Mouse (Mus musculus) limb, embryonic 15.5 days (tissue): ENCODE measurements around the gene Bmp8a. TPM values are rescaled to one million over a fixed set of nuclear protein-coding genes. Genes with fewer than 3 reads are reported as not detected.
"Not testable (repeated sequence)": the region's sequence is repeated elsewhere in the genome, so short reads cannot be mapped to it uniquely, and the experiment has no call there.

Experiments used
- ATAC-seq: fragments of 200-750 bp; cut with Nextera tagmentation; 2 replicates; pipeline ENCODE4 v1.8.0; 2017; ENCODE audit warnings: low read depth, moderate TSS enrichment; ENCODE audit not compliant: insufficient number of reproducible peaks, low FRiP score, low TSS enrichment
- H3K27ac ChIP-seq: fragments of 300-500 bp; sonication (generic); 2 replicates; pipeline ENCODE4 v1.5.1; 2015; ENCODE audit warnings: moderate library complexity, mild to moderate bottlenecking, inconsistent platforms
- H3K27me3 ChIP-seq: fragments of 300-500 bp; sonication (generic); 2 replicates; pipeline ENCODE4 v1.6.1; 2015; ENCODE audit warnings: inconsistent platforms
- H3K36me3 ChIP-seq: fragments of 300-500 bp; sonication (generic); 2 replicates; pipeline ENCODE4 v1.6.1; 2015; ENCODE audit warnings: inconsistent platforms
- H3K4me1 ChIP-seq: fragments of 300-500 bp; sonication (generic); 2 replicates; pipeline ENCODE4 v1.6.1; 2015; ENCODE audit warnings: inconsistent platforms
- H3K4me2 ChIP-seq: fragments of 300-500 bp; sonication (generic); 2 replicates; pipeline ENCODE4 v1.6.1; 2015; ENCODE audit warnings: mild to moderate bottlenecking, inconsistent platforms
- H3K4me3 ChIP-seq: fragments of 300-500 bp; sonication (generic); 2 replicates; pipeline ENCODE4 v1.5.1; 2015; ENCODE audit warnings: mild to moderate bottlenecking, inconsistent platforms
- H3K9ac ChIP-seq: fragments of 300-500 bp; sonication (generic); 2 replicates; pipeline ENCODE4 v1.6.1; 2015; ENCODE audit warnings: inconsistent platforms
- H3K9me3 ChIP-seq: fragments of 300-500 bp; sonication (generic); 2 replicates; pipeline ENCODE4 v1.6.1; 2016; ENCODE audit warnings: inconsistent platforms
- WGBS: fragments of 180-500 bp; shearing (Covaris S2); methylation state at CpG from one replicate; pipeline ENCODE4 v1.1.7; 2015; 5-methylcytosine and 5-hydroxymethylcytosine counted together
- polyA plus RNA-seq: library from polyadenylated mRNA; unstranded; fragments of >200 nt; fragmentation: Nextera tagmentation; extraction: Ambion mirVana; gene quantifications from 2 replicates; pipeline ENCODE4 v1.2.1, GENCODE M21; 2015

The Bmp8a gene
- polyA plus RNA-seq, 1 experiment from 2014 or later = 6.3 TPM

DNA sequence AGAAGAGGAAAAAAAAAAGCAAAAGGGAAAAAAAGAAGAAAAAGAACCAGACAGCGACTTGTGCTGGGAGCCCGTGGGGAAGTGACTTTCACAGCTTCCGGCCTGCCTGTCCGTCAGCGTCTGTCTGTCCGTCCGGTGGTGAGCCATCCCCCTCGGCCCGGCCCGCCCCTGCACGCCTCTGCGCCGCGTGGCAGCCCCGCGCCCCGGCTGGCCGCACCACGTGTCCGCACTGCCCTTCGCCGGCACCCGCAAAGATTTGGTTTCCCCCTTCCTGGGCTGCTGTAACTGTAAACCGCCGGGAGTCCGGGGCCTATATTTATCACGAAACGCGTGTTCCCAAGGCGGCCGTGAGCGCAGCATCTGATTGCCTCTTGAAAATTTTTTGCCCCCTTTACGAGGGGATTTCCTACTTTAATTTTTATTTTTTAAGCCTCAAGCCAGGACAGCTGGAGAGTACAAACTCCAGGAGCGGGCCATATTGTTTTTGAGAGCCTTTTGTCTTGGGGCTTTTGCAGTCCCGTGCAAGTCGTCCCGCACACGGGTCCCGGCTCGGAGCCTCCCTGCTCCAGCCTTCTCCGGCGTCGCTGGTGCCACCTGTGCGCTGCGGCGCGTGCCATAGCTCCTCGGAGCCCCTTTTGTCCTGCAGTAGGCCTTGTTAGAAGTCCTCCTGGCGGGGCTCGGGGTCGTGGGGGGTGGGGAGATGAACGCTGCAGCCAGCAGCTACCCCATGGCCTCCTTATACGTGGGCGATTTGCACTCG is 60.0 kb downstream of the Bmp8a start:
- peaks cover 25% of the 10 kb centered on the region for H3K4me1 ChIP-seq
- peak overlapping the region; percentile 74 for H3K4me2 ChIP-seq
- H3K9ac ChIP-seq = peak overlapping the region; percentile 42
- peak overlapping the region; percentile 57; the same call in 1 of the 2 replicates for H3K27ac ChIP-seq
- WGBS = 1% methylated on average over 39 of the region's 55 CpGs
- H3K4me3 ChIP-seq = peak overlapping the region; percentile 56
- H3K9me3 ChIP-seq, H3K27me3 ChIP-seq: not testable (repeated sequence)
- ATAC-seq = 0 out of 2 replicates have a peak, but pooled peaks have one; percentile 28
- H3K36me3 ChIP-seq = peaks cover 16% of the 10 kb centered on the region

DNA sequence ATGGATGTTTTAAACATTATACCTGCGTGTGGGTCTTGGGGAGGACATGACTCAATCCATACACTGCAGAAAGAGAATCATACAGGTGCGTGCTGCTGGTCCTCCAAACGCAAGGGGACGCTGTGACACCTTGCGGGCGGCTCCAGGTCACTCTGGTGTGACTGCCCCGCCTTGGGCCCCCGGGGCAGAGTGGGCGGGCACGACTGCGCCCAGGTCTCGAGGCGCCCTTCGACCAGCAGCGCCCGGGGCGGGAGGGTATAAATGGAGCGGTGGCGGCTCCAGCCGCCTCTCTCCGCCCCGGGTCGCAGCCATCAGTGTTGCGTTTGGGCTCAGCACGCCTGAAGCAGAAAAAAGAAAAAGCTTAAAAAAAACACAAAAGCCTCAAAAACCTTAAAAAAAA is 60.6 kb downstream of the Bmp8a start:
- H3K4me1 ChIP-seq = peaks cover 25% of the 10 kb centered on the region

DNA sequence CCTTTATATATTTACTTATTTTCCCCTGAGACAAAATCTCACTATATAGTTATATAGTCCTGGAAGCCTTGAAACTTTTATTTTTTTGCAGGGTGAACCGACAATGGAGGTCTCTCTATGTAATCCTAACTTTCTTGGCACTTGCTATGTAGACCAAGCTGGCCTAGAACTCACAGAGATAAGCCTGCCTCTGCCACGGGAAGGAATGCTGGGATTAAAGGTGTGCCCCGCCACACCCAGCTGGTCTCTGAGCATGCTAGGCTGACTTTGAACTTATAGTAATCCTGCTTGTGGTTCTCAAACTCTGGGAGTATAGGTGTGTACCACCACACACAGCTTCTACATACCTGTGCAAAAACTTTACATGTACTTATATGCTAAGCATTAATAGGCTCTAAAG is 62.9 kb downstream of the Bmp8a start:
- H3K4me2 ChIP-seq = no peak overlapping the region
- no peak overlapping the region for H3K9ac ChIP-seq
- no peak overlapping the region for H3K27ac ChIP-seq
- no peaks in the 10 kb centered on the region for H3K36me3 ChIP-seq
- no peak overlapping the region for H3K4me3 ChIP-seq
- H3K9me3 ChIP-seq = no peaks in the 10 kb centered on the region
- 68% methylated on average over 3 of the region's 3 CpGs for WGBS
- no peaks in the 10 kb centered on the region for H3K27me3 ChIP-seq
- ATAC-seq = no peak
- peaks cover 14% of the 10 kb centered on the region for H3K4me1 ChIP-seq

More for the DNA sequence above, 60.6 kb downstream of the Bmp8a start:
- Histone ChIP-seq H3K4me3 (peak overlapping the region; percentile 56), H3K36me3 (peaks cover 11% of the 10 kb centered on the region), H3K9ac (peak overlapping the region; percentile 42; the same call in 1 of the 2 replicates), H3K27me3 (no peaks in the 10 kb centered on the region), H3K9me3 (no peaks in the 10 kb centered on the region), H3K4me2 (peak overlapping the region; percentile 74), H3K27ac (peak overlapping the region; percentile 75; the same call in 1 of the 2 replicates)
- ATAC-seq = peak; percentile 87
- WGBS = under 1% methylated on average over 25 of the region's 25 CpGs

DNA sequence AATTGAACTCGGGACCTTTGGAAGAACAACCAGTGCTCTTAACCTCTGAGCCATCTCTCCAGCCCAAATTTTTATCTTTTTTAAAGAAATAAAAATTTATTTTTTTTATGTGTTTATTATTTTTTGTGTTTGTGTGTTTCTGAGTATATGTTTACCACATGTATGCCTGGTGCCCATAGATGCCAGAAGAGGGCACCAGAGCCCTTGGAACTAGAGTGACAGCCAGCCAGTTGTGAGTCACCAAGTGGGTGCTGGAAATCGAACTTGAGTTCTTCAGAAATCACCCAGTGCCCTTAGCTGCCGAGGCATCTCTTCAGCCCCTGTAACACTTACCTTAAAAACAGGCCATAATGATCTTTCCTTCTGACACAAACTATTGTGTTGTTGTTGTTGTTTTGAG is 72.0 kb downstream of the Bmp8a start:
- 90% methylated on average over 3 of the region's 3 CpGs for WGBS
- H3K4me1 ChIP-seq = no peaks in the 10 kb centered on the region
- H3K9me3 ChIP-seq = no peaks in the 10 kb centered on the region
- ATAC-seq = no peak
- H3K36me3 ChIP-seq = no peaks in the 10 kb centered on the region
- H3K27ac ChIP-seq = no peak overlapping the region
- no peak overlapping the region for H3K9ac ChIP-seq
- H3K4me2 ChIP-seq = no peak overlapping the region
- no peaks in the 10 kb centered on the region for H3K27me3 ChIP-seq
- no peak overlapping the region for H3K4me3 ChIP-seq

Other genes starting within 250 kb of the Bmp8a start
- 1.2 and 1.3 TPM in 2 replicates for gene Bmp8b, start 238.1 kb downstream of the Bmp8a start, polyA plus RNA-seq
- 0.12 and 0.15 TPM in 2 replicates for gene Oxct2b, start 227.0 kb downstream of the Bmp8a start, polyA plus RNA-seq
- 93.2 and 94.9 TPM in 2 replicates for gene Ppie, start 203.3 kb downstream of the Bmp8a start, polyA plus RNA-seq
- gene Hpcal4, start 160.0 kb downstream of the Bmp8a start, polyA plus RNA-seq = 0.46 and 0.50 TPM in 2 replicates
- 0.14 TPM in 1 of 2 replicates, not detected in the other for gene Nt5c1a, start 141.7 kb downstream of the Bmp8a start, polyA plus RNA-seq
- 11.0 and 15.6 TPM in 2 replicates for gene Heyl, start 109.7 kb downstream of the Bmp8a start, polyA plus RNA-seq
- gene Pabpc4, start 80.9 kb downstream of the Bmp8a start, polyA plus RNA-seq = 40.1 and 42.6 TPM in 2 replicates
- gene Oxct2a, start 19.6 kb downstream of the Bmp8a start, polyA plus RNA-seq = 0.17 TPM in 1 of 2 replicates, not detected in the other